Mouse (Mus musculus) bone marrow, adult 2 months (tissue): ENCODE results near the gene Psmd5. TPM values are rescaled to one million over a fixed set of nuclear protein-coding genes. Genes with fewer than 3 reads are reported as not detected.

Experiments
- H3K27ac ChIP-seq: fragments of 200-500 bp; 2 replicates; pipeline ENCODE4 v1.5.1; 2012; ENCODE audit warnings: low read depth, mild to moderate bottlenecking, control low read depth, inconsistent platforms, low read length; ENCODE audit not compliant: control insufficient read depth, poor library complexity, insufficient read depth
- H3K4me1 ChIP-seq: fragments of 200-500 bp; 2 replicates; pipeline ENCODE4 v1.6.1; 2011; ENCODE audit warnings: low read length; ENCODE audit not compliant: control insufficient read depth, insufficient read depth
- H3K4me3 ChIP-seq: fragments of 200-500 bp; replicated peaks from 2 replicates; pipeline ENCODE3; 2011; ENCODE audit warnings: mild to moderate bottlenecking, low read depth, low read length, control low read depth; ENCODE audit not compliant: control insufficient read depth
- CTCF ChIP-seq: fragments of 200-500 bp; IDR thresholded peaks from 2 replicates; pipeline ENCODE4 v1.5.1; 2011; ENCODE audit warnings: low read length, control low read depth; ENCODE audit not compliant: control insufficient read depth, insufficient read depth
- POLR2A ChIP-seq: fragments of 200-500 bp; IDR thresholded peaks from 2 replicates; pipeline ENCODE4 v1.6.1; 2011; ENCODE audit warnings: low read depth, mild to moderate bottlenecking, control low read depth, low read length, borderline replicate concordance; ENCODE audit not compliant: control insufficient read depth
- WGBS: fragments of 180-500 bp; shearing (Covaris S2); methylation state at CpG from one replicate; pipeline ENCODE4 v1.1.7; 2018; 5-methylcytosine and 5-hydroxymethylcytosine counted together
- polyA plus RNA-seq: library from polyadenylated mRNA; stranded (reverse); fragments of >200 nt; gene quantifications from 2 replicates; pipeline ENCODE4 v1.2.4, GENCODE M21; 2011; ENCODE audit warnings: low replicate concordance; ENCODE audit not compliant: missing spikeins, insufficient read depth, insufficient read length

Psmd5 gene
- 30.3 TPM in 2 replicates for polyA plus RNA-seq

- H3K4me1 ChIP-seq, result no peaks in the 10 kb centered on the region
- no peak within 1 kb of the TSS for H3K27ac ChIP-seq
- no peak within 1 kb of the TSS for H3K4me3 ChIP-seq
- TF ChIP-seq POLR2A (no peak), CTCF (no peak)
- 54% methylated on average over 8 of the region's 8 CpGs for WGBS
Measured at GRCm38 (mm10) chr2:34874816-34875345, at the start of gene Psmd5. Psmd5 (minus strand) TSS chr2:34874968.

- no peak overlapping the region for H3K27ac ChIP-seq
- no peak for TF ChIP-seq CTCF
- TF ChIP-seq POLR2A, result no peak
- no peak overlapping the region for H3K4me3 ChIP-seq
- H3K4me1 ChIP-seq, result no peaks in the 10 kb centered on the region; the same call in 1 of the 2 replicates
- WGBS, result 36% methylated on average over 2 of the region's 2 CpGs
Measured at GRCm38 (mm10) chr2:34922729-34923128, 48.0 kb upstream of the Psmd5 start.

- 16% methylated on average over 2 of the region's 2 CpGs for WGBS
- Histone ChIP-seq H3K27ac (no peak overlapping the region), H3K4me3 (no peak overlapping the region), H3K4me1 (no peaks in the 10 kb centered on the region; the same call in 1 of the 2 replicates)
- TF ChIP-seq POLR2A, result no peak
- no peak for TF ChIP-seq CTCF
Measured at GRCm38 (mm10) chr2:34920144-34920543, 45.4 kb upstream of the Psmd5 start.

- TF ChIP-seq POLR2A, result no peak
- TF ChIP-seq CTCF, result no peak
- no peaks in the 10 kb centered on the region; the same call in 1 of the 2 replicates for H3K4me1 ChIP-seq
- H3K4me3 ChIP-seq, result no peak overlapping the region
- WGBS, result 69% methylated on average over 2 of the region's 2 CpGs
- no peak overlapping the region for H3K27ac ChIP-seq
Measured at GRCm38 (mm10) chr2:34915103-34915502, 40.3 kb upstream of the Psmd5 start.

- Histone ChIP-seq H3K4me3 (no peak overlapping the region), H3K27ac (no peak overlapping the region), H3K4me1 (no peaks in the 10 kb centered on the region; the same call in 1 of the 2 replicates)
- 40% methylated on average over 2 of the region's 2 CpGs for WGBS
- TF ChIP-seq CTCF (no peak), POLR2A (no peak)
Measured at GRCm38 (mm10) chr2:34914823-34915082, 40.0 kb upstream of the Psmd5 start.

- H3K4me1 ChIP-seq, result no peaks in the 10 kb centered on the region; the same call in 1 of the 2 replicates
- TF ChIP-seq POLR2A (peak; percentile 36; the same call in 1 of the 2 replicates), CTCF (no peak)
- peak overlapping the region; percentile 67 for H3K4me3 ChIP-seq
- 3% methylated on average over 45 of the region's 50 CpGs for WGBS
- H3K27ac ChIP-seq, result no peak overlapping the region
Measured at GRCm38 (mm10) chr2:34914069-34914822, 39.5 kb upstream of the Psmd5 start.

GRCm38 (mm10) chr2:34913218-34914068 is 38.7 kb upstream of the Psmd5 start, which contains the start of gene Phf19:
Phf19 (minus strand) TSS chr2:34914026.
- Histone ChIP-seq H3K4me3 (peak within 1 kb of the TSS; percentile 78), H3K4me1 (no peaks in the 10 kb centered on the region; the same call in 1 of the 2 replicates), H3K27ac (peak within 1 kb of the TSS; percentile 50; the same call in 1 of the 2 replicates)
- 1% methylated on average over 63 of the region's 64 CpGs for WGBS
- TF ChIP-seq POLR2A (no peak; the same call in 1 of the 2 replicates), CTCF (no peak)

- 63% methylated on average over 7 of the region's 7 CpGs for WGBS
- no peaks in the 10 kb centered on the region; the same call in 1 of the 2 replicates for H3K4me1 ChIP-seq
- TF ChIP-seq CTCF, result no peak
- TF ChIP-seq POLR2A, result no peak
- H3K27ac ChIP-seq, result no peak overlapping the region
- no peak overlapping the region for H3K4me3 ChIP-seq
Measured at GRCm38 (mm10) chr2:34912613-34913012, 37.8 kb upstream of the Psmd5 start.

- 81% methylated on average over 5 of the region's 5 CpGs for WGBS
- TF ChIP-seq CTCF, result no peak
- no peak for TF ChIP-seq POLR2A
- Histone ChIP-seq H3K4me1 (no peaks in the 10 kb centered on the region; the same call in 1 of the 2 replicates), H3K4me3 (no peak overlapping the region), H3K27ac (no peak overlapping the region)
Measured at GRCm38 (mm10) chr2:34911871-34912270, 37.1 kb upstream of the Psmd5 start.
